Mouse (Mus musculus) thymus, adult 2 months (tissue): ENCODE data around the gene Gm37240. TPM values are rescaled to one million over a fixed set of nuclear protein-coding genes. Genes with fewer than 3 reads are reported as not detected.
"Not testable (repeated sequence)": the region's sequence is repeated elsewhere in the genome, so short reads cannot be mapped to it uniquely, and the experiment has no call there.

Source experiments
- DNase-seq: peaks from one replicate; pipeline ENCODE4 v3.0.0; 2021
- H3K27ac ChIP-seq: fragments of 200-500 bp; 2 replicates; pipeline ENCODE4 v1.5.1; 2012; ENCODE audit warnings: low read length, control low read depth; ENCODE audit not compliant: control insufficient read depth, insufficient read depth
- H3K27me3 ChIP-seq: fragments of 200-500 bp; 2 replicates; pipeline ENCODE4 v1.6.1; 2012; ENCODE audit warnings: mild to moderate bottlenecking, low read length, moderate library complexity, mixed read lengths; ENCODE audit not compliant: control insufficient read depth, insufficient read depth
- H3K36me3 ChIP-seq: fragments of 200-500 bp; 2 replicates; pipeline ENCODE4 v1.6.1; 2012; ENCODE audit warnings: mild to moderate bottlenecking, low read length, moderate library complexity; ENCODE audit not compliant: control insufficient read depth, insufficient read depth
- H3K4me1 ChIP-seq: fragments of 200-500 bp; replicated peaks from 2 replicates; pipeline ENCODE4 v1.6.1; 2012; ENCODE audit warnings: low read length; ENCODE audit not compliant: control insufficient read depth, insufficient read depth
- H3K4me3 ChIP-seq: fragments of 200-500 bp; 2 replicates; pipeline ENCODE4 v1.5.1; 2012; ENCODE audit warnings: mild to moderate bottlenecking, low read length, control low read depth, moderate library complexity; ENCODE audit not compliant: control insufficient read depth, insufficient read depth
- CTCF ChIP-seq: fragments of 200-500 bp; IDR thresholded peaks from 2 replicates; pipeline ENCODE4 v1.5.1; 2012; ENCODE audit warnings: mild to moderate bottlenecking, control low read depth, low read length, moderate library complexity, borderline replicate concordance; ENCODE audit not compliant: control insufficient read depth, poor library complexity, insufficient read depth; ENCODE audit errors: extremely low read depth
- POLR2A ChIP-seq: fragments of 200-500 bp; IDR thresholded peaks from 2 replicates; pipeline ENCODE4 v1.6.1; 2012; ENCODE audit warnings: mild to moderate bottlenecking, low read length, control low read depth, moderate library complexity; ENCODE audit not compliant: control insufficient read depth, poor library complexity, insufficient read depth; ENCODE audit errors: extremely low read depth
- WGBS: fragments of 180-500 bp; shearing (Covaris S2); methylation state at CpG from one replicate; pipeline ENCODE4 v1.1.7; 2018; 5-methylcytosine and 5-hydroxymethylcytosine counted together
- polyA plus RNA-seq: library from polyadenylated mRNA; depleted of rRNA; stranded (reverse); fragments of >200 nt; gene quantifications from 2 replicates; pipeline ENCODE4 v1.2.3, GENCODE M21; 2012

The Gm37240 gene
- polyA plus RNA-seq, 1 experiment = 7.0 TPM

GRCm38 (mm10) chr3:84867991-84868390 lies 1019.3 kb downstream of the Gm37240 start:
- WGBS = 46% methylated on average over 1 of the region's 1 CpGs
- Histone ChIP-seq H3K4me3 (no peak overlapping the region), H3K36me3 (no peaks in the 10 kb centered on the region; the same call in 1 of the 2 replicates), H3K4me1 (no peaks in the 10 kb centered on the region), H3K27ac (no peak overlapping the region), H3K27me3 (no peaks in the 10 kb centered on the region)
- no peak for DNase-seq
- no peak for TF ChIP-seq POLR2A
- TF ChIP-seq CTCF = no peak

GRCm38 (mm10) chr3:84867434-84867975 lies 1019.8 kb downstream of the Gm37240 start:
- Histone ChIP-seq H3K36me3 (no peaks in the 10 kb centered on the region; the same call in 1 of the 2 replicates), H3K27ac (no peak overlapping the region), H3K4me3 (no peak overlapping the region), H3K4me1 (no peaks in the 10 kb centered on the region), H3K27me3 (no peaks in the 10 kb centered on the region)
- no peak for TF ChIP-seq CTCF
- 97% methylated on average over 1 of the region's 1 CpGs for WGBS
- no peak for DNase-seq

GRCm38 (mm10) chr3:84866866-84867265 lies 1020.5 kb downstream of the Gm37240 start:
- Histone ChIP-seq H3K27ac (no peak overlapping the region), H3K4me1 (no peaks in the 10 kb centered on the region), H3K27me3 (no peaks in the 10 kb centered on the region), H3K36me3 (no peaks in the 10 kb centered on the region; the same call in 1 of the 2 replicates), H3K4me3 (no peak overlapping the region)
- DNase-seq = no peak
- TF ChIP-seq POLR2A (no peak), CTCF (no peak)
- WGBS = 93% methylated on average over 4 of the region's 4 CpGs

GRCm38 (mm10) chr3:84865684-84866083 lies 1021.6 kb downstream of the Gm37240 start:
- Histone ChIP-seq H3K36me3 (no peaks in the 10 kb centered on the region; the same call in 1 of the 2 replicates), H3K4me3 (no peak overlapping the region), H3K27ac (no peak overlapping the region), H3K4me1 (no peaks in the 10 kb centered on the region), H3K27me3 (no peaks in the 10 kb centered on the region)
- WGBS = 93% methylated on average over 3 of the region's 3 CpGs
- no peak for DNase-seq
- no peak for TF ChIP-seq POLR2A
- TF ChIP-seq CTCF = no peak

- not testable (repeated sequence) for DNase-seq, H3K4me1 ChIP-seq, H3K27ac ChIP-seq, H3K36me3 ChIP-seq, H3K27me3 ChIP-seq, H3K4me3 ChIP-seq
- 70% methylated on average over 3 of the region's 3 CpGs for WGBS
Observed at GRCm38 (mm10) chr3:84861817-84862216, 1025.5 kb downstream of the Gm37240 start.

- Histone ChIP-seq H3K27ac (no peak overlapping the region), H3K27me3 (no peaks in the 10 kb centered on the region), H3K36me3 (no peaks in the 10 kb centered on the region; the same call in 1 of the 2 replicates), H3K4me3 (no peak overlapping the region), H3K4me1 (no peaks in the 10 kb centered on the region)
- TF ChIP-seq CTCF (no peak), POLR2A (no peak)
- no peak for DNase-seq
- 100% methylated on average over 1 of the region's 1 CpGs for WGBS
Observed at GRCm38 (mm10) chr3:84860669-84861068, 1026.6 kb downstream of the Gm37240 start.

- no peaks in the 10 kb centered on the region for H3K27me3 ChIP-seq
- no peak for TF ChIP-seq CTCF
- no peak for TF ChIP-seq POLR2A
- WGBS = 98% methylated on average over 1 of the region's 1 CpGs
- H3K27ac ChIP-seq = no peak overlapping the region
- no peak for DNase-seq
- no peaks in the 10 kb centered on the region for H3K4me1 ChIP-seq
- H3K36me3 ChIP-seq = no peaks in the 10 kb centered on the region; the same call in 1 of the 2 replicates
- no peak overlapping the region for H3K4me3 ChIP-seq
Observed at GRCm38 (mm10) chr3:84854440-84854839, 1032.9 kb downstream of the Gm37240 start.
